Mouse (Mus musculus) ovary, postnatal 36 days (tissue): ENCODE data around the gene Ttbk1.

Experiments used
- DNase-seq: peaks from one replicate; pipeline ENCODE4 v3.0.0; 2022; ENCODE audit warnings: low spot score, mixed read lengths

Ttbk1 gene

GRCm38 (mm10) chr17:46476601-46477000, 10.9 kb downstream of the Ttbk1 start:
- DNase-seq, result no peak

GRCm38 (mm10) chr17:46467830-46468229, 19.6 kb downstream of the Ttbk1 start:
- no peak for DNase-seq

GRCm38 (mm10) chr17:46462226-46462625, 25.2 kb downstream of the Ttbk1 start:
- DNase-seq, result no peak

GRCm38 (mm10) chr17:46461347-46461746, 26.1 kb downstream of the Ttbk1 start:
- no peak for DNase-seq

GRCm38 (mm10) chr17:46460673-46461072, 26.8 kb downstream of the Ttbk1 start:
- no peak for DNase-seq

GRCm38 (mm10) chr17:46458439-46458838, 29.0 kb downstream of the Ttbk1 start:
- DNase-seq, result no peak

- DNase-seq, result peak; percentile 51
Measured at GRCm38 (mm10) chr17:46457791-46458190, 29.7 kb downstream of the Ttbk1 start.

- peak; percentile 37 for DNase-seq
Measured at GRCm38 (mm10) chr17:46455110-46455691, 32.3 kb downstream of the Ttbk1 start.

- DNase-seq, result no peak
Measured at GRCm38 (mm10) chr17:46454539-46454938, 32.9 kb downstream of the Ttbk1 start.

- DNase-seq, result no peak
Measured at GRCm38 (mm10) chr17:46453970-46454411, 33.5 kb downstream of the Ttbk1 start.

GRCm38 (mm10) chr17:46453302-46453948, 34.0 kb downstream of the Ttbk1 start:
- DNase-seq, result no peak

GRCm38 (mm10) chr17:46452683-46453082, 34.8 kb downstream of the Ttbk1 start:
- no peak for DNase-seq

- DNase-seq, result no peak
Measured at GRCm38 (mm10) chr17:46446264-46446663, 41.2 kb downstream of the Ttbk1 start.

- DNase-seq, result no peak
Measured at GRCm38 (mm10) chr17:46444839-46445579, 42.5 kb downstream of the Ttbk1 start.

- DNase-seq, result no peak
Measured at GRCm38 (mm10) chr17:46439176-46439575, 48.3 kb downstream of the Ttbk1 start.

GRCm38 (mm10) chr17:46438298-46438873, 49.1 kb downstream of the Ttbk1 start, which contains the start of gene Slc22a7:
TSS of gene Slc22a7 (minus strand) at chr17:46438457.
- DNase-seq, result no peak

GRCm38 (mm10) chr17:46436672-46437366, 50.7 kb downstream of the Ttbk1 start:
- no peak for DNase-seq

GRCm38 (mm10) chr17:46433627-46434026, 53.8 kb downstream of the Ttbk1 start:
- no peak for DNase-seq

- DNase-seq, result peak; percentile 49
Measured at GRCm38 (mm10) chr17:46428761-46429414, 58.6 kb downstream of the Ttbk1 start, which contains the start of gene Crip3. TSS of gene Crip3 (plus strand) at chr17:46428926.

- DNase-seq, result no peak
Measured at GRCm38 (mm10) chr17:46426496-46426895, 61.0 kb downstream of the Ttbk1 start.

GRCm38 (mm10) chr17:46419717-46420116, 67.8 kb downstream of the Ttbk1 start:
- no peak for DNase-seq
